Mouse (Mus musculus) liver, postnatal 0 days (tissue): ENCODE measurements around the gene Inpp4b.

ENCODE experiments used
- CTCF ChIP-seq: sonication (generic); IDR thresholded peaks from 2 replicates; pipeline ENCODE4 v1.5.1; 2016; ENCODE audit warnings: antibody characterized with exemption, low read depth
- EP300 ChIP-seq: IDR thresholded peaks from 2 replicates; pipeline ENCODE4 v1.6.1; 2016; ENCODE audit warnings: antibody characterized with exemption, low read depth, mild to moderate bottlenecking

- no peak for TF ChIP-seq CTCF
- no peak for TF ChIP-seq EP300
These were observed 428.4 kb downstream of the Inpp4b start for GRCm38 (mm10) chr8:81770603-81771276.
